Mouse (Mus musculus) CH12.LX (cell line): Measurements from ENCODE around the gene Nsun6. TPM values are rescaled to one million over a fixed set of nuclear protein-coding genes. Genes with fewer than 3 reads are reported as not detected.

Source experiments
- DNase-seq: peaks from one replicate; pipeline ENCODE4 v3.0.0-alpha.2; 2013; ENCODE audit errors: extremely low read depth
- H3K27ac ChIP-seq: 2 replicates; pipeline ENCODE4 v1.5.1; 2012; ENCODE audit warnings: low read depth, mild to moderate bottlenecking, control low read depth, moderate library complexity; ENCODE audit not compliant: insufficient read depth
- H3K27me3 ChIP-seq: replicated peaks from 2 replicates; pipeline ENCODE3; 2012; ENCODE audit warnings: inconsistent platforms
- H3K36me3 ChIP-seq, 2 experiments: replicated peaks in 1 of 2; 2 replicates each; pipeline versions ENCODE3 to v1.6.1; 2012; ENCODE audit warnings: inconsistent platforms in 1 of 2, low read length in 1 of 2, mild to moderate bottlenecking in 1 of 2, mixed read lengths in 1 of 2, moderate library complexity in 1 of 2; ENCODE audit not compliant: control insufficient read depth in 1 of 2, insufficient read depth in 1 of 2
- H3K4me1 ChIP-seq, 2 experiments: 2 replicates each; pipeline ENCODE4 v1.6.1; 2012; ENCODE audit warnings: inconsistent platforms in 1 of 2, moderate library complexity in 1 of 2; ENCODE audit not compliant: insufficient read depth in 2 of 2, control insufficient read depth in 1 of 2
- H3K4me2 ChIP-seq: 2 replicates; pipeline ENCODE4 v1.6.1; 2012; ENCODE audit warnings: low read depth, mild to moderate bottlenecking, control low read depth; ENCODE audit not compliant: poor library complexity, insufficient read depth, severe bottlenecking
- H3K4me3 ChIP-seq, 3 experiments: fragments of 150-350 bp in 1 of 3; sonication (generic) in 1 of 3; replicated peaks in 1 of 3; 2 replicates each; pipeline versions ENCODE3 to v1.5.1; 2011 to 2012; ENCODE audit warnings: low read depth in 2 of 3, low read length in 2 of 3, mild to moderate bottlenecking in 2 of 3, moderate library complexity in 2 of 3, control low read depth in 1 of 3, improper control_type of control experiment in 1 of 3, inconsistent platforms in 1 of 3, mixed read lengths in 1 of 3; ENCODE audit not compliant: poor library complexity in 1 of 3
- H3K79me2 ChIP-seq: replicated peaks from 2 replicates; pipeline ENCODE4 v1.6.1; 2012; ENCODE audit warnings: mild to moderate bottlenecking, moderate library complexity; ENCODE audit not compliant: control insufficient read depth, poor library complexity, insufficient read depth, severe bottlenecking; ENCODE audit errors: extremely low read depth
- H3K9ac ChIP-seq: 2 replicates; pipeline ENCODE4 v1.6.1; 2012; ENCODE audit warnings: low read depth, mild to moderate bottlenecking, control low read depth, moderate library complexity; ENCODE audit not compliant: insufficient read depth
- H3K9me3 ChIP-seq: replicated peaks from 2 replicates; pipeline ENCODE3; 2012; ENCODE audit warnings: low read length, inconsistent platforms, mixed read lengths
- CHD1 ChIP-seq: IDR thresholded peaks from 2 replicates; pipeline ENCODE4 v1.6.1; 2012; ENCODE audit warnings: low read depth, low read length, improper control_type of control experiment, inconsistent platforms
- E2F4 ChIP-seq: IDR thresholded peaks from 2 replicates; pipeline ENCODE4 v1.6.1; 2011; ENCODE audit warnings: low read depth, low read length, improper control_type of control experiment; ENCODE audit not compliant: insufficient replicate concordance
- ELF1 ChIP-seq: IDR thresholded peaks from 2 replicates; pipeline ENCODE4 v1.6.1; 2014; ENCODE audit warnings: low read depth, mild to moderate bottlenecking, inconsistent platforms, low read length, improper control_type of control experiment
- EP300 ChIP-seq: IDR thresholded peaks from 2 replicates; pipeline ENCODE4 v1.6.1; 2011; ENCODE audit warnings: low read length, improper control_type of control experiment
- GABPA ChIP-seq: IDR thresholded peaks from 2 replicates; pipeline ENCODE4 v1.6.1; 2012; ENCODE audit warnings: low read depth, low read length, improper control_type of control experiment, inconsistent platforms; ENCODE audit not compliant: insufficient replicate concordance
- HCFC1 ChIP-seq: IDR thresholded peaks from 2 replicates; pipeline ENCODE4 v1.6.1; 2012; ENCODE audit warnings: low read depth, mild to moderate bottlenecking, inconsistent platforms, low read length, improper control_type of control experiment
- IRF4 ChIP-seq: IDR thresholded peaks from 2 replicates; pipeline ENCODE4 v1.6.1; 2014; ENCODE audit warnings: low read depth, mild to moderate bottlenecking, inconsistent platforms, low read length, improper control_type of control experiment
- MAZ ChIP-seq: IDR thresholded peaks from 2 replicates; pipeline ENCODE4 v1.6.1; 2012; ENCODE audit warnings: low read depth, mild to moderate bottlenecking, inconsistent platforms, low read length, improper control_type of control experiment, moderate library complexity
- MYC ChIP-seq: IDR thresholded peaks from 2 replicates; pipeline ENCODE4 v1.6.1; 2011; ENCODE audit warnings: low read depth, mild to moderate bottlenecking, improper control_type of control experiment, low read length
- NELFE ChIP-seq: IDR thresholded peaks from 2 replicates; pipeline ENCODE4 v1.6.1; 2011; ENCODE audit warnings: low read depth, low read length, improper control_type of control experiment
- PAX5 ChIP-seq: IDR thresholded peaks from 2 replicates; pipeline ENCODE4 v1.6.1; 2012; ENCODE audit warnings: low read length, inconsistent platforms, mixed read lengths
- POLR2AphosphoS2 ChIP-seq: IDR thresholded peaks from 2 replicates; pipeline ENCODE4 v1.6.1; 2011; ENCODE audit warnings: low read depth, low read length, improper control_type of control experiment
- RCOR1 ChIP-seq: conservative IDR thresholded peaks from 2 replicates; pipeline ENCODE4 v1.6.1; 2012; ENCODE audit warnings: low read depth, mild to moderate bottlenecking, inconsistent platforms, low read length, improper control_type of control experiment
- SMC3 ChIP-seq: IDR thresholded peaks from 2 replicates; pipeline ENCODE4 v1.6.1; 2011; ENCODE audit warnings: low read depth, low read length, improper control_type of control experiment
- UBTF ChIP-seq: IDR thresholded peaks from 2 replicates; pipeline ENCODE4 v1.6.1; 2012; ENCODE audit warnings: low read depth, mild to moderate bottlenecking, inconsistent platforms, low read length, improper control_type of control experiment, moderate library complexity
- USF2 ChIP-seq: conservative IDR thresholded peaks from 2 replicates; pipeline ENCODE4 v1.6.1; 2011; ENCODE audit warnings: low read depth, low read length, improper control_type of control experiment
- ZC3H11A ChIP-seq: IDR thresholded peaks from 2 replicates; pipeline ENCODE4 v1.6.1; 2012; ENCODE audit warnings: low read depth, mild to moderate bottlenecking, inconsistent platforms, low read length, improper control_type of control experiment
- ZKSCAN1 ChIP-seq: IDR thresholded peaks from 2 replicates; pipeline ENCODE4 v1.6.1; 2012; ENCODE audit warnings: low read depth, inconsistent platforms, low read length, improper control_type of control experiment, borderline replicate concordance
- ZMIZ1 ChIP-seq: IDR thresholded peaks from 2 replicates; pipeline ENCODE4 v1.6.1; 2012; ENCODE audit warnings: low read depth, mild to moderate bottlenecking, inconsistent platforms, low read length, improper control_type of control experiment
- dilution Hi-C: fragments of 300-500 bp; cut with MboI; formaldehyde crosslinking; loops from 2 replicates; pipeline ENCODE4 v1.14.3; 2020; ENCODE audit warnings: low sequenced_read_pairs; ENCODE audit not compliant: extremely low pct_unique_long_range_greater_than_20kb, extremely low pct_ligation_motif_present
- in situ Hi-C: fragments of 300-500 bp; cut with MboI; formaldehyde crosslinking; loops from 3 replicates; pipeline ENCODE4 v1.14.3; 2019; ENCODE audit warnings: low sequenced_read_pairs, low pct_ligation_motif_present, low pct_unique_long_range_greater_than_20kb, mixed read lengths
- polyA plus RNA-seq: library from polyadenylated mRNA; unstranded; fragments of >175 nt; gene quantifications from 2 replicates; pipeline ENCODE4 v1.2.1, GENCODE M21; 2012; ENCODE audit warnings: low read depth; ENCODE audit not compliant: insufficient read length
- total RNA-seq, 2 experiments: library from RNA; depleted of rRNA; stranded (reverse); fragments of 300-350 nt in 1 of 2; fragments of >200 nt in 1 of 2; gene quantifications; 2 replicates each; pipeline ENCODE4 v1.2.3; 2012 to 2014

Gene Nsun6
- total and polyA plus RNA-seq, 3 experiments: 5.0 to 8.1 (median 6.1) TPM

DNA sequence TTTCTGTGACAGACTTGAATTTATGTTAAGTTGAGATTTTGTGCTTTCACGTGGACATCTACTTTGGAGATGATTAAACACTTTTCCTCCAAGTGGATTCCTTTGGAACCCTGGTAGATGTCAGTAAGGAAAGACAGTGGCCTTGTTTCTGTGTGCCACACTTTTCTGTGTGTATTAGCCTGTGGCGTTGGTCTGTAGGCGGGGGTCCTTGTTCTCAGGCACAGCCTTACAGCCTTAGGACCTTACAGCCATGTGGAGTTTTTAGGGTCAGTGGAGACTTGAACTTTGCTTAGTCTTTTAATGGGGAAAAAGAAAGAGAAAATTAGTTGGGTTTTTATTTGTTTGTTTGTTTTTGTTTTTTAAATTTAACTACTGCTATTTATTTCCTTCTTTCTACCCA lies 6.0 kb upstream of the Nsun6 start:
- Histone ChIP-seq H3K4me2 (no peak overlapping the region), H3K79me2 (peaks cover 2% of the 10 kb centered on the region; the same call in 1 of the 2 replicates), H3K4me3 (no peak overlapping the region), H3K9me3 (no peaks in the 10 kb centered on the region), H3K27ac (no peak overlapping the region), H3K9ac (no peak overlapping the region), H3K4me1 (peaks cover 0 to 12% of the 10 kb centered on the region in 2 experiments; a peak in 2 of 4 replicates)
- dilution Hi-C loops: no loop called here
- no peak for TF ChIP-seq HCFC1
- TF ChIP-seq, all 38 proteins: peak for 0
- in situ Hi-C loops: no loop called here
- peaks cover 0 to 2% of the 10 kb centered on the region in 2 experiments for H3K36me3 ChIP-seq
- no peaks in the 10 kb centered on the region for H3K27me3 ChIP-seq
- DNase-seq: no peak

- Histone ChIP-seq H3K27me3 (no peaks in the 10 kb centered on the region), H3K79me2 (peaks cover 2% of the 10 kb centered on the region; the same call in 1 of the 2 replicates), H3K4me2 (no peak overlapping the region), H3K36me3 (peaks cover 0 to 2% of the 10 kb centered on the region in 2 experiments), H3K4me1 (peaks cover 0 to 13% of the 10 kb centered on the region in 2 experiments; a peak in 2 of 4 replicates), H3K4me3 (no peak overlapping the region), H3K9me3 (no peaks in the 10 kb centered on the region), H3K9ac (no peak overlapping the region), H3K27ac (no peak overlapping the region)
- dilution Hi-C loops: no loop called here
- no peak for TF ChIP-seq ZKSCAN1
- TF ChIP-seq IRF4: no peak
- no peak for TF ChIP-seq UBTF
- no peak for TF ChIP-seq ELF1
- no peak for TF ChIP-seq POLR2AphosphoS2
- no peak for TF ChIP-seq SMC3
- no peak for TF ChIP-seq ZMIZ1
- no peak for TF ChIP-seq EP300
- no peak for TF ChIP-seq MYC
- TF ChIP-seq HCFC1: no peak
- TF ChIP-seq PAX5: no peak
- no peak for TF ChIP-seq CHD1
- TF ChIP-seq USF2: no peak
- no peak for TF ChIP-seq MAZ
- no peak for TF ChIP-seq E2F4
- no peak for TF ChIP-seq ZC3H11A
- TF ChIP-seq GABPA: no peak
- no peak for TF ChIP-seq NELFE
- no peak for TF ChIP-seq RCOR1
- in situ Hi-C loops: no loop called here
- no peak for DNase-seq
Measured at GRCm38 (mm10) chr2:15058227-15058626, 3.4 kb upstream of the Nsun6 start.
